Mouse (Mus musculus) stomach, postnatal 0 days (tissue): Measurements from ENCODE around the gene Rad9b. TPM values are rescaled to one million over a fixed set of nuclear protein-coding genes. Genes with fewer than 3 reads are reported as not detected.

Source experiments
- ATAC-seq: fragments of 200-750 bp; cut with Nextera tagmentation; 2 replicates; pipeline ENCODE4 v1.8.0; 2017; ENCODE audit not compliant: low FRiP score, low TSS enrichment
- DNase-seq: peaks from one replicate; pipeline ENCODE4 v3.0.0-alpha.2; 2016; ENCODE audit warnings: low spot score
- H3K27ac ChIP-seq: fragments of 300-500 bp; sonication (generic); replicated peaks from 2 replicates; pipeline ENCODE4 v1.5.1; 2014; ENCODE audit warnings: mild to moderate bottlenecking, control low read depth
- H3K27me3 ChIP-seq: fragments of 300-500 bp; sonication (generic); 2 replicates; pipeline ENCODE4 v1.6.1; 2014; ENCODE audit warnings: low read length; ENCODE audit not compliant: control insufficient read depth, insufficient read depth
- H3K36me3 ChIP-seq: fragments of 300-500 bp; sonication (generic); 2 replicates; pipeline ENCODE4 v1.6.1; 2014; ENCODE audit warnings: low read length, mixed read lengths; ENCODE audit not compliant: control insufficient read depth, insufficient read depth
- H3K4me1 ChIP-seq: fragments of 300-500 bp; sonication (generic); replicated peaks from 2 replicates; pipeline ENCODE4 v1.6.1; 2014; ENCODE audit warnings: antibody characterized with exemption; ENCODE audit not compliant: control insufficient read depth, insufficient read depth
- H3K4me2 ChIP-seq: fragments of 300-500 bp; sonication (generic); replicated peaks from 2 replicates; pipeline ENCODE4 v1.6.1; 2014; ENCODE audit warnings: low read depth, mild to moderate bottlenecking, control low read depth, moderate library complexity
- H3K4me3 ChIP-seq: fragments of 300-500 bp; sonication (generic); 2 replicates; pipeline ENCODE4 v1.5.1; 2014; ENCODE audit warnings: low read depth, low read length, control low read depth
- H3K9ac ChIP-seq: fragments of 300-500 bp; sonication (generic); 2 replicates; pipeline ENCODE4 v1.6.1; 2014; ENCODE audit warnings: mild to moderate bottlenecking, low read length, control low read depth, mixed read lengths
- H3K9me3 ChIP-seq: fragments of 300-500 bp; sonication (generic); 2 replicates; pipeline ENCODE4 v1.6.1; 2016; ENCODE audit warnings: low read length; ENCODE audit not compliant: control insufficient read depth
- CTCF ChIP-seq: IDR thresholded peaks from 2 replicates; pipeline ENCODE4 v1.5.1; 2016; ENCODE audit warnings: antibody characterized with exemption, low read depth, mild to moderate bottlenecking, moderate library complexity
- EP300 ChIP-seq: optimal IDR thresholded peaks from 2 replicates; pipeline ENCODE3; 2016; ENCODE audit warnings: antibody characterized with exemption
- WGBS: fragments of 180-500 bp; shearing (Covaris S2); extraction: QIAGEN DNeasy Blood & Tissue Kit; methylation state at CpG from one replicate; pipeline ENCODE4 v1.1.7; 2014; 5-methylcytosine and 5-hydroxymethylcytosine counted together
- polyA plus RNA-seq: library from polyadenylated mRNA; unstranded; fragments of >200 nt; fragmentation: Nextera tagmentation; extraction: Ambion mirVana; gene quantifications from 2 replicates; pipeline ENCODE4 v1.2.1, GENCODE M21; 2015

Rad9b gene
- polyA plus RNA-seq, 1 experiment from 2014 or later: 5.3 TPM

GRCm38 (mm10) chr5:122294219-122294735, 59.8 kb downstream of the Rad9b start:
- Histone ChIP-seq H3K27ac (no peak overlapping the region), H3K36me3 (no peaks in the 10 kb centered on the region), H3K4me1 (no peaks in the 10 kb centered on the region), H3K4me3 (no peak overlapping the region), H3K4me2 (no peak overlapping the region), H3K27me3 (no peaks in the 10 kb centered on the region), H3K9me3 (no peaks in the 10 kb centered on the region), H3K9ac (no peak overlapping the region)
- TF ChIP-seq EP300: no peak
- TF ChIP-seq CTCF: no peak
- no peak for ATAC-seq
- DNase-seq: no peak
- 89% methylated on average over 3 of the region's 3 CpGs for WGBS

DNA sequence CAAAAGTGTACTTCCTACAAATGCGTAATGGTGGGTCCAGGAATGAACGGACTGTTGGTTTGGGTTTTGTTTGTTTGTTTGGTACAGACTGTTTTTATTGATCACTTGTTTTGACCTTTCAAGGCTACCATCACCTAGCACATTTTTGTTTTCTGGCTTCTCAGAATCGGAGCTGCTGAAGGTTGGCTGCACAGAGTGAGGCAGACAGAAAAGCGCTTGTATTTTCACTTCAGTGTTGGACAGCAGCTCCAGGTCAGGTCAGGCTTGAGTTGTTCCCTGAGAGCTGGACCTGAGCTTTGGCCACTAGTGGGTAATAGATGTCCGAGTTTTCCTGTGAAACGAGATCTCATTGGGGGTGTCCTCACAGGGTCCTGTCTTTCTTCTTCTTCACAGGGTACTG, 60.9 kb downstream of the Rad9b start:
- TF ChIP-seq EP300 (no peak), CTCF (no peak)
- H3K27me3 ChIP-seq: no peaks in the 10 kb centered on the region
- DNase-seq: no peak
- no peaks in the 10 kb centered on the region for H3K9me3 ChIP-seq
- H3K4me1 ChIP-seq: 0 out of 2 replicates have a peak, but pooled peaks cover 2% of the 10 kb centered on the region
- no peak overlapping the region for H3K4me3 ChIP-seq
- H3K36me3 ChIP-seq: no peaks in the 10 kb centered on the region
- no peak overlapping the region for H3K9ac ChIP-seq
- H3K4me2 ChIP-seq: no peak overlapping the region
- WGBS: 60% methylated on average over 6 of the region's 6 CpGs
- 0 out of 2 replicates have a peak overlapping the region, but pooled peaks have one; percentile 35 for H3K27ac ChIP-seq
- no peak for ATAC-seq

DNA sequence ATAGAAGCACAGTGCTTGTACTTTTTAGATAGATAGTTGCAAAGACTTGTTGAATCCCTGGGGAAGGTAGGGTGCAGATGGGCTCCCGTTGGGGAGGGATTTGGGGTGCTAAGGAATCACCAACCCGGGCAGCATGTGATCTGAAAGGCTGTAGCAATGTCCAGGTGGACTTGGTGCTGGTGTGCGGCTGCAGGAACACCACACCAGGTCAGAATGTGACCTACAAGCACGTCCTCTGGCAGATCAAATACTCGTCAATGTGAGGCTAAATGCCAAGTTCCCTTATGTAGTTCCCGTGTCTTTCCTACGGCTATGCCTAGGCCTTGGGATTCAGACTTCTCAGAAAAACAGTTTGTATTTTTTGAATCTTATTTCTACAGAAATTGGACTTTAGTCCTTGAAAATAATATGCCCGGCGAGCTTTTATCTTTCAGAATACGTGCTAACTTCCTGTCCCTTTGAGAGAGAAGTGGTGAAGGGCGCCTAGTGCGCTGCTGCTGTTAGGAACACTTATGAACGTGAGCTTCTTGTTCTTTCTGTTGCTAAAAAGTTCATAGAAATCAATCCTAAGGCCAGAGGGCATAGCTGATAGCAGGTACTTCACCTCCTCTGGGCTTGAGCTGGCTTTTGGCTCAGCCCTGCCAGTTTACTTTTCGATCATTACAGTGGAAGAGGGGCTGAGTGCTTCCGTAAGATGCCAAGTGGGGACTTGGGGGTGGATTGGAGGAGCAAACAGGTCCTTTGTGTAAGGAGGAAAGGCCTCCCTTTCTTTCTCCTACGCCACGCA, 62.3 kb downstream of the Rad9b start:
- no peak for DNase-seq
- 46% methylated on average over 17 of the region's 17 CpGs for WGBS
- no peak for TF ChIP-seq CTCF
- no peak for TF ChIP-seq EP300

GRCm38 (mm10) chr5:122291149-122291548, 62.9 kb downstream of the Rad9b start:
- 0 out of 2 replicates have a peak overlapping the region, but pooled peaks have one; percentile 5 for H3K9ac ChIP-seq
- ATAC-seq (no peak), DNase-seq (no peak)
- peak overlapping the region; percentile 56 for H3K27ac ChIP-seq
- H3K27me3 ChIP-seq: no peaks in the 10 kb centered on the region
- 0 out of 2 replicates have a peak, but pooled peaks cover 3% of the 10 kb centered on the region for H3K4me1 ChIP-seq
- no peak overlapping the region for H3K4me3 ChIP-seq
- H3K4me2 ChIP-seq: no peak overlapping the region
- WGBS: 59% methylated on average over 6 of the region's 6 CpGs
- no peak for TF ChIP-seq CTCF
- no peaks in the 10 kb centered on the region for H3K36me3 ChIP-seq
- no peaks in the 10 kb centered on the region for H3K9me3 ChIP-seq

More for the DNA sequence above, 62.3 kb downstream of the Rad9b start:
- no peak for ATAC-seq
- no peaks in the 10 kb centered on the region for H3K9me3 ChIP-seq
- no peaks in the 10 kb centered on the region for H3K27me3 ChIP-seq
- no peaks in the 10 kb centered on the region for H3K36me3 ChIP-seq
- peak overlapping the region; percentile 56 for H3K27ac ChIP-seq
- H3K4me3 ChIP-seq: no peak overlapping the region
- H3K4me1 ChIP-seq: 0 out of 2 replicates have a peak, but pooled peaks cover 3% of the 10 kb centered on the region
- no peak overlapping the region for H3K4me2 ChIP-seq
- peak overlapping the region; percentile 5; the same call in 1 of the 2 replicates for H3K9ac ChIP-seq

DNA sequence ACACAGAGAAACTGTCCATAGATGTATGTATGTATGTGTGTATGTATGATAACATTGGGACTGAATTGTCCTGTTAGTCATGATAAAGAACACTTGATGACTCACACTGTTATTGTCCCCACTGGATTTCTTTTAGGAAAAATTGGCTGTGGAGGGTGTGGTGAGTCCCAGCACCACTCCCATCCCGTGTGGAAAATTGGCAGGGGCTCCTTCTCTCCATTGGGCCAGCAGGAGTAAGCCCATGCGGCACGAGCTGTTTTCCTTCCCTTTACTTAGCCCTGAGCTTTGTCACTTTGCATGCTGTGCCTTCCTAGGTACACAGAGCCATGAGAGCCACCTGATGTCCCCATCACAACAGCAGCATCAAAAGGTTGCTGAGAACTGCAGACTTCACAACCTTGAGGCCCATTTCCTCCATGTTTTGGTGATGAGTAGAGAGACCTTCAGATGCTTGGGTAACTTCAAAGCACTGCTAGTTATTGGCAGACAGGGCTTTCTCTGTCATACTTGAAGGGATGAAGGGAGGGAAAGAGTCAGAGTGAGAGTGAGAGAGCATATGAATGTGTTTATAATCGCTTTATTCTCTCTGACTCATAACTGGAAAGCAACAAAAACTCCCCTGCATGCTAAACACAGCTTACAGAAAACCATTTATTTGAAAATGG, 65.8 kb downstream of the Rad9b start:
- 40% methylated on average over 4 of the region's 4 CpGs for WGBS
- TF ChIP-seq EP300 (no peak), CTCF (no peak)

More for the DNA sequence above, 65.8 kb downstream of the Rad9b start:
- H3K9me3 ChIP-seq: no peaks in the 10 kb centered on the region
- H3K9ac ChIP-seq: no peak overlapping the region
- no peak overlapping the region for H3K4me2 ChIP-seq
- 0 out of 2 replicates have a peak, but pooled peaks cover 3% of the 10 kb centered on the region for H3K4me1 ChIP-seq
- ATAC-seq (no peak), DNase-seq (no peak)
- H3K4me3 ChIP-seq: no peak overlapping the region
- H3K27me3 ChIP-seq: no peaks in the 10 kb centered on the region
- no peaks in the 10 kb centered on the region for H3K36me3 ChIP-seq
- peak overlapping the region; percentile 49; the same call in 1 of the 2 replicates for H3K27ac ChIP-seq
